Mouse (Mus musculus): ENCODE results near the gene Lmx1b. TPM values are rescaled to one million over a fixed set of nuclear protein-coding genes. Genes with fewer than 3 reads are reported as not detected.

The Lmx1b gene
- total RNA-seq, 2 experiments from 2014 or later, result 0.07 TPM; not detected in 1

DNA sequence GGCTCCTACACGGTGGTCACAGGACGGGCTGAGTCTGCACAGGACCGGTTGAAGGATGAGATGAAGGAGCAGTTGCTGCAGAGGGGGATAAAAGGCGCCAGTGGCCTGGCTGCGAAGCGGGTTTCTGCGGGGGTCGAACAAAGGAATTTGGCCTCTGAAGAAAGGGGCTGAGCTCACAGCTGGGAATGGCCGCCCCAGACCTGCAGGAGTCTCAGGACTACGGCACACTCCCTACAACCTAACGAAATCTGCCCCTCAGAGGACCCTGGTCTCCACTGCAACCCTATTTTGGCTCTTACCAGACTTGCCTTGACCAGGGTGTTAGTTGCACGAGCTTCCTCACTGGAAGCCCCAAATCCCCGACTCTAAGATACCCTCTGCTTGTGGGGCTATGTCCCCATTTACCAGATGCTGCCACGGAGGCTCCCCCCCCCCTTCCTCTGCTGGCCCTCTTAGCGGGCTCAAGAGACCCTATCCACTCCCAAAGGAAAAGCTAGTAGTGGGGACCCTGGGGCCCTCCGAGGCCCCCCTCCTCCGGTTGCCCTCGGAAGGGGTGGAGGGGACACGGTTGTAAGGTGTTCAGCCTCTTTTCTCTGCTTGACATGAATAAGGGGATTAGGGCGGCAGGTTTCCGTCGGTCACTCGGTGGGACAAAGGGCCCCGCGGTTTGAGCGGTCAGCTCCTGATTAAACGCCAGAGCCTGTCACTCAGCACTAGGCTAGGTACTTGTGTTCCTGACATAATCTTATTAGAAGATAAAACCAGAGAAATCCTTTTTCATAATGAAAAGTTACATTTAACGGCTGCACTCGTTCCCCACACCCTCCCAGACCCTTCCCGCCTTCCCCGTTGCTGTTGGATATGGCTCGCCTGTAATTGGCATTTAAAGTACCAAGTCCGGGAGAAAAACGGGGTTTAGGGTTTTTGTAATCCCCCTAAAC lies 10.0 kb downstream of the Lmx1b start:
- no peak for DNase-seq

DNA sequence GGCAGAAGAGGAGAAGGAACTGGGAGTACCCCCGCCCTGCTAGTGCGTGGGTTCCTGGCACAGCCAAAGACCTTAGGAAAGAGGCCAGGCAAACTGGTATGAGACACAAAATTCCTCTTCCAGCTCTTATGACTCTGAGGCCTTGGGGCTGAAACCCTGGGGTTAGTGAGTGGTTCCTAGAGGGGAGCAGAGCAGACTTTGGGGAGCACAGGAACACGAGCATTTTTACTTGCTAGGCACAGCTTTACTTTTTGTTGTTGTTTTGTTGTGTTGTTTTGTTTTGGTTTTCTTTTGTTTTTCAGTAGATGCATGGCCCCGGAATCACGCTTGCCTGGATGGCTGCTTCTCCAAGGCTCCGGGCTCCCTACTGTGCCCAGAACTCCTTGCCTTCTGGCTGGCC lies 10.7 kb downstream of the Lmx1b start:
- no peak for DNase-seq

DNA sequence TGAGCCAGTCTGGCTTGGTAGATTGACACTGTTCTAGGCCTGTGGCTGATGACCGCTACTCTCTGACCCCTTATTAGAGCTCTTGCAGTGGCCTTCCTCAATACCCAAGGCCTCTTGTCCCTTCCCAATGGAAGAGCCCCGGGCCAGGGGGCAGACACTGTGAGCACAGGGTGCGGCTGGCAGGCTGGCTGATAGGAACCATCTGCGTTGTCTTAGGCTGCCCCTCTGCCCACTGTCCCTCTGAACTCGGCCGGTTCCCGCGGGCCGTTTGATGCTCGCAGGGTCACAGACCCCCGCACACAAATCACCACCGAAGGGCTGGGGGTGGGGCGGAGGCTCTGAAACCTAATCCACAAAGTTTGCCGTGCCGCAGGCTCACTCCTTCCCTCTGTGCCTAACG lies 11.5 kb downstream of the Lmx1b start:
- no peak for DNase-seq

DNA sequence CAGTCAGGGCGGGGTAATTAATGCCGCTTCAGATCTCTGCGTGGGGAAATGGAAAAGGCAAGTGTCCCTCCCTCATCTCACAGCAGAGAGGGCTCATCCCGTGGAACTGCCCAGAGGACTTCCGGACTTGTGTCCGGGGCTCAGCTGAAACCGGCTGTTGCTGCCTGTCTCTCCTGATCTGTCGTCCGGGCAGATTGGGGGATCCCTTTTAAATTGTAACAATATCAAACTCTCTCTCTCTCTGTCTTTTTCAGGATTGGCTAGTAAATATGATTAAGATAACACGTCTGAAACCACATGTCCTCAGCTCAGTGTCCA lies 13.3 kb downstream of the Lmx1b start:
- no peak for DNase-seq

DNA sequence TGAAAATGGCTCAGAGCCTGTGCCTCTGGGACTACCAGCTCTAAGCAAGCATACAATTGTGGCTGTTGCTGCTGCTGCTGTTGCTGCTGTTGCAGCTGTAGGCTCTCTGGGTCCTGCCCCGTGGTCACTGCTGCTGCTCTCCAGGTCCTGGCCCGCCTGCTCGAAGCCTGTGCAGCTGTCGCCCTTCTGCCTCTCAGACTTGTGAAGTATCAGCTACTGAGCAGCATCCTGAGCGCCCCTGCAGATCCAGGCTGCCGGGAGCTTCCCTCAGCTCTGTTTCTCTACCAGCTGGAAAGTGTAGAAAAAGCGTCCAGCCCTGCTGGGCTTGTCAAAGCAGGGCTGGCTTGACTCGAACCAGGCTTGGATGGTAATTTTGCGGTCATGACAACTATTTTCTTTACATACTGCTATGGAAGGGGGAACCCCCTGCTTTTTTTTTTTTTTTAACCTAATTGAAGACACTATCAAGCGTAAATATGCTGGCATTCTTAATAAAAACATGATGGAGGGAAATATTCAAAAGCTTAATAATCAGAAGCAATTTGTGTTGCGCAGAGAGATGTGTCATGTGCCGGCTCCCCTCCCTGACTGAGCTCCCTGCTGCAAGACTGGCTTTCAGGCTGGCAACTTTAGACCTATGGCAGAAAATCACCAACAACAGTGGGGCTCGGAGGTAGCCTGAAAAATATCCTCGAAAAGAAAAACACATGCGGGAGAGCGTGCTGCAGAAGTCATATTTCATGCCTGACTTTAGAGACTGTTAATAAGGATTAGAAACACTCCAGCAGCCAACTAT lies 13.9 kb downstream of the Lmx1b start:
- no peak for DNase-seq

DNA sequence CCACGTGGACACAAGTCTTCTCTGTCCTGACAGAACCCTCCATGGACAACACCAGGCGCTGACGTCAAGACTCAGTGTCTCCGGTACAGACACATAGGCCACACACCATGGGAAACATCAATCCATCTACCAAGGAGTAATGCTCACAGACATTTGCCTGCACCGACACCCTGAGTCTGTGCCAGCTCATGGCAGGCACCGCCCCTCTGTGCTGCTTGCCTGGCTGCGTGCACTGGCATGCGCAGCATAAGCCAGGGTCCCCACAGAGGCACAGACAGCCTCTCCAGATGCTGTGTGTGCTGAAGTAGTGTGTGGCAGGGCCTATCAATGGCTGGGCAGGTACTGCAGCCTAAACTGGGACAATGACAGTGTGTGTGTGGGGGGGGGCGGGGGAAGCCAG lies 22.6 kb downstream of the Lmx1b start:
- no peak for DNase-seq

DNA sequence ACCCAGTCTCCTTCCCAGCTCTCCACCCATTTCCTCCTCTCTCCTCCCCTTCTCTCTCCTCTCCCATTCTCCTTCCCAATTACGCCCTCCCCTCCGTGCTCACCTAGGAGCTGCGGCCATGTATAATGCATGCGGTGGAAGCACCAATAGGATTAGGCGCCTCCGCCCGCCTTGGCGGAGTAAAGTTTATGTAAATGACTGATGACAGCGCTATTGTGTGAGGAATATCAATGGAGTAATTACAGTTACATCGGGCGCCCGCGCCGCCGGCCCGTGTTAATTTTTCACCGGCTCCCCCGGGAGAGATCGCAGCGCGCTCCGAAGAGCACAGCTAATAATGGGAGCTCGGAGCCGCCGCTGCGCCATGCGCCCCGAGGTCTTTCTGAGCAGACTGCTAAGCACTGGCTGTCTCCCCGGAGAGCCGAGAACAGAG lies 23.9 kb downstream of the Lmx1b start:
- peak; percentile 36 to 40 for DNase-seq

DNA sequence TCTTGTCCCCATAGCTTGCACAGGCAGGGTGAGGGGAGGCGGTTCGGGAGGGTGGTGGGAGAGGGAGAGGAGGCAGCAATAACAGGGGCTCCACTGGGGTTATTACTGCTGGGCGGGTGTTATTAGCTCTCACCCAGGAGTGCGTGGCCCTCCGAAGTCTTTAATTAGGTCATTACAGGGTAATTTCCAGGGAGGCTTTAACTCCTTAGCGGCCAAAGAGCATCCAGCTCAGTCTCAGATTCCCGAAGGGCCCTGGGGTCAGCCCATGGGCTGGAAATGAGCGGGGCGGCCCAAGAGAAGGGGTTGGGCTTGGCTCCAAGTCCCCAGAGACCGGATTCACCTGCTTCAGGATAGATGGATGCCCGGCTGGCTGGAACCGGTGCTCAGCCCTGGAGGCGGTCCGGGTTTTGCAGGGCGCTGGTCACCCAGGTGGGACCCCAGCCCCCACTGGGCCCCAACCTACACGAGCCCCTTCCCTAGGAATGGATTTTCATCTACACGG lies 24.4 kb downstream of the Lmx1b start:
- no peak for DNase-seq

DNA sequence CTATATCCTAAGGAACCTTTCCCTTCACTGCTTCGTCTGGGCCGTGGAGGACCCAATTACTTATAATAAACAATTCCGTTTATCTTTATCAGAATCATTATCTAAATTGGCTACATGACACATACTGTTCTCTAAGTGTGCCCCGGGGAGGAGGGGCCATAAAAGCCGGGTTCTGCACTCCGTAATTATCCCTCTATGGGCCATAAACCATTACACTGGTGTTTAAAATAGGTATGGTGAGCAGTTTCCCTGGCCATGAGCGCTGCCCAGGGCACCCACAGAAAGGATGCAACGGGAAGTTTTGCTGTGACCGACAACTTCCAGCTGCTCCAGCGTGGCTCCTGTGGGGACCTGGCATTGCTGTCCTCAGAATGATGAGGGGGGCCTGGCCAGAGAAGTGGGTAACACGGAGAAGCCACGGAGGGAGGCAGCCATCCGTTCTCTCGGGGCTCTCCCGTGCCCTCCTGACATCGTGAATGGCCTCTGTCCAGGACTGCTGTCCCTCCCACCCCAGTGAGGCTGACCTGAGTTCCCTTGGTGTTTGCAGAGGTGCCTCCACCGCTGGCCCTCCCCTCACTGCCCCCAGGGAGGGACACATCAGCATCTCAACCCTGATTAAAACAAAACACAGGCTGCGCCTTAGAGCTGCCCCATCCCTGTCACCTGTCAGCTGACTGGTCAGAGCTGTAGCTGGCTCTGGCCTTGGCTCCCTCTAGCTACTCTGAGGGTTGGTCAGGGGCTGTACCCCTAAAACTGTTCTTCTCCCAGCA lies 34.6 kb downstream of the Lmx1b start:
- DNase-seq, result no peak

DNA sequence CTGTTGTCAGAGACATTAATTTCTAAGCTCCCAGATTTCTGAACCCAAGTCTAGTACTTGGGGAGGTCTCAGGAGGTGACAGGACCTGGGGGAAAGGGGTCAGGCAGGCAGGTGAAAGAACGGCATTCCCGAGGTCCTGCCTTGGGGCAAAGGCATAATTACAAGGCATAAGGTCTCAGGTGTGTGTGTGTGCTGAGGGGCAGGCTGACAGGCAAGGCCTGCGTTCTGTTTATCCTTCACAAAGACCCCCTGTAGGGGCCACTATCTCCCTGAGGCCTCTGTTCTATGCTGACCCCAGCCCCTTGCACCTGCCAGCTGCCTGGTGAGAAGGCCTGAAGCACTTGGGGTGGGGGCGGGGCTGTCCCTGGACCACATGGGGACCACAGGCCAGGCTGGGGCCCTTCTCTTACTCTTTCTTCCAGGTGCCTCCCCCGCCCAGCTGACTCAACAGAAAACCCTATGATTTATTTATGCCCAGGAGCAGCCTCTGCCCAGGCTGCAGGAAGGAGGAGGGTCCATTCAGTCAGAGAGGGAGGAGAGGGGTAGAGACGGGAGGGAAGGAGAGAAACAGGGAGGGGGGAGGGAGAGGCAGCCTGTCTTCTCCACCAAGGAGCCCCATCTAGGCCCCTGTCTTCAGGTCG lies 35.3 kb downstream of the Lmx1b start:
- DNase-seq, result no peak

DNA sequence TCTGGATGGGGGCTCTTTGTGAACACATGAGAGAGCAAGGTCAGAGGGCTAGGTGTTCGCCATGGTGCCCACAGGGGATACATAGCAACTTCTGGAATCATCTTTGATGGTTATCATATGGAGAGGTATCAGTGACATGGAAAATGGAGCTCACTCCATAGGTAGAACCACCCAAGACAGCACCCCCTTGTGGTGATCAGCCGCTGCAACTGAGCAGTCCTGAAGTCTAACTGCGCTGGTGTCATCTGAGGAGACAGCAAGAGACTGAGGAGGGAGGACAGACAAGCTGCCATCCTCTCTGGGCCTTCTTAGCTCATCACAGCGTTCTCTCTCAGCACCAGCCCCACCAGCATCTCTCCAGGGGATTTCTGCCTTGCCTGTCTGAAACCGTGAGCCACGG lies 39.8 kb downstream of the Lmx1b start:
- DNase-seq, result peak in 1 of 2 experiments; percentile 19

DNA sequence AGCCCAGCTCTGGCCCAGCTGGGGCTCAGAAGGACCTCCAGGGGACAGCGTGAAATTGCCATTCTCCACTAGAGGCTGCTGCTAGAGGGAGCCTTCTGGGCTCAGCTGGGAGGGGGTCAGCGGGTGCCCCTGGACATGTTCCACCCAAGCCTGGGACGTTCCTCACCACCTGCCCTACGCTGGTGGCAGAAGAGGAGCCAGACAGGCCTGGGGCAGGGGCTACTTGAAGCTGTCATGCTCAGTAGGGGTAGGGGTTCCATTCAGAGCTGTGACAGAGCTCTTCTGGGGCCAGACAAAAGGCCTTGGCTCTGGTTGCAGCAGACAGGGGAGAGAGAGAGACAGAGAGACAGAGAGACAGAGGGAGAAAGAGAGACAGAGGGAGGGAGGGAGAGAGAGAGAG lies 42.9 kb downstream of the Lmx1b start:
- DNase-seq, result no peak

DNA sequence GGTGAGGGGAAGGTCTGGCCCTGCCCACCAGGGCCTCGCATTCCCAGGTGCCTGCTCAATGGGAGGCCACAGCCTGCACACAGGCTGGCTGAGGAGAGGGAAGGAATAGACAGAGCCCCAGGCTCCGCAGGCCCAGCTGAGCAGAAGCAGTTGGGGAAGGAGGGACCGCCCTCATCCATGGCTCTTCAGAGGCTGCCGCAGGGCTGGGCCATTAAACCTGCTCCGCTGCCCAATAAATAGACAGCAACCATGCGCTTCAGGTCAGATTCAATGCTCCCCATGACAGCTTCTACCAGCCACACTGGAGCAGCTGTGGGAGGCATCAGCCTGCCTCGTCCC lies 45.3 kb downstream of the Lmx1b start:
- no peak for DNase-seq

DNA sequence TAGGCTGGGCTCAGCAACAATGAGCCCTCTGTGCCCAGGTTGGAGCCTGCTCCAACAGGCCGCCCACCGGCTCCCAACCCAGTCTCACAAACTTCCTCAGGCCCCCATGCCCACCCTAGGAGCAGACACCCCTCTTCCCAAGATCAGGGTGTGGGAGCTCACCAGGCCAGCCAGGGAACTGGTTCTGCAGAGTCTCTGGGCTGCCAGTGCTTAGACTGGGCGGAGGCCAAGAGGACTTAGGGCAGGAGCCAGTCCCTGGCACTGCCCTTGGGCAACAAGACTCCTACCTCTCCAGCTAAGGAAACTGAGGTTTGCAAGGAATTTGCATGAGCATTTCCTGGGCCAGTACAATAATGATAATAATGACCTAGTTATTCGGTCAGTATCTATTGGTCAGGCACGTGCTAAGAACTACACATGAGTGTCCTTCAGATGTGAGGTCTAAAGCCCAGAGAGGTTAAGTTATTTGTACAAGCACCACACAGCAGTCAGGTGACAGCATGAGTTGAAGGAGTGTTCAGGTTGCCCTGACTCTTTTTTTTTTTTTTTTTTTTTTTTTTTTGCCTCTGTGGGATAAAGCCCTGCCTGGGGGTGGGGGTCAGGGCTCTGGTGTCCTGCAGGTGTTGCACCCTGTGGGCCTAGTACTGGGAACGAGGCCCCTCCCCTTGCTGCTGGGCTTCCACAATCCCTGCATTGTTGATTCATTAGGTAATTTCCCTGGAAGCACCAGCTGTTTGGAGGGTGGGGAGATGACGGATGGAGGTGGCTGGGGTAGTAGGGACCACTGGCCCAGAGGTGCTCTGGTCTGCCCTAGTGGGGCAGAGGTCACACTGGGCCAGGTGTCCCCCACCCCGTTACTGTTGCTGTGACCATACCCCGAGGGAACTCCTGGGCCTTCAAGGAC lies 45.9 kb downstream of the Lmx1b start:
- DNase-seq, result no peak

DNA sequence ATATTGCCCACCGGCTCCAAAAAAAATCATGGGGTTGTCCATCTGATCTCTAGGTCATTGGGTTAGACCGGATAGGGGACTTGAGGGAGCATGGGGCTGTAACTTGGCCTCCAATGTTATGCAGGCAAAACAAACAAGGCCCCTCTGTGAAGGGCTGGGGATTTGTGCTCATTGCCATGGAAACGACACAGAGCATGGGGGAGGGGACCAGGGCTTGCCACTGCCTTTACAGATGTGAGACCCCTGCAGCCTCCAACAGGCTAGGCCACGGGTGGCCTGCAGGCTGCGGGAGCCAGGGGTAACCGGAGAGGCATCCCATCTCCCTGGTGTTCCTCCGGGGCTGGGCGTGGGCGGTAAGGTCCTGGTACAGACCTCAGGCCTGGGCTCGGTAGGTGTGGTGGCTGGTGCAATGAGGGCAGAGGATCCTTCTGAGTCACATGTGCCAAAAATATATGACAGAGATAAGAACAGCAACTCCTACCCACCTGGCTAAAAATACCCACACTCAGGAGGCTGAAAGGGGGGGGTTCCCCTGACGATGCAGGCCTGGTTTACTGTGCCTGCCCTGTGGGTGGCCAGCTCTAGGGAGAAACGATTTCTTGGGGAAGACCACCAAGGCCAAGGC lies 47.3 kb downstream of the Lmx1b start:
- no peak for DNase-seq

DNA sequence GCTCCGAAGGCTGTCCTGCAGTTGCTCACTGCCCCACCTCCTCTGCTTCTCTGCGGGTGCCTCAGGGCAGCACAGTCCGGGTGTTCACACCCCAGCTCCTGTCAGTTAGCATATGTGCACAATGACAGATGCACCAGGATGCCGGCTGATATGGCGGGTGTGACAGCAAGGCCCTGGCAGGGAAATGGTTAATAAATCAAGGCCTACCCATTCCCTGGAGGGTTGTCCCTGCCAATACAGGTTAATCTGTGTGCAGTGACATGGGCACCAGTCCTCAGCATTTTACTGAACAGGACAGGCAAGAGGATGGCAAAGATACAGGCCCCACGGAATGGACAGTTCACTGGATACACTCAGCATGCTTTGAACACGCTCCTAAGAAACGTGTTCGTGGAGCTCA lies 51.0 kb downstream of the Lmx1b start:
- no peak for DNase-seq

DNA sequence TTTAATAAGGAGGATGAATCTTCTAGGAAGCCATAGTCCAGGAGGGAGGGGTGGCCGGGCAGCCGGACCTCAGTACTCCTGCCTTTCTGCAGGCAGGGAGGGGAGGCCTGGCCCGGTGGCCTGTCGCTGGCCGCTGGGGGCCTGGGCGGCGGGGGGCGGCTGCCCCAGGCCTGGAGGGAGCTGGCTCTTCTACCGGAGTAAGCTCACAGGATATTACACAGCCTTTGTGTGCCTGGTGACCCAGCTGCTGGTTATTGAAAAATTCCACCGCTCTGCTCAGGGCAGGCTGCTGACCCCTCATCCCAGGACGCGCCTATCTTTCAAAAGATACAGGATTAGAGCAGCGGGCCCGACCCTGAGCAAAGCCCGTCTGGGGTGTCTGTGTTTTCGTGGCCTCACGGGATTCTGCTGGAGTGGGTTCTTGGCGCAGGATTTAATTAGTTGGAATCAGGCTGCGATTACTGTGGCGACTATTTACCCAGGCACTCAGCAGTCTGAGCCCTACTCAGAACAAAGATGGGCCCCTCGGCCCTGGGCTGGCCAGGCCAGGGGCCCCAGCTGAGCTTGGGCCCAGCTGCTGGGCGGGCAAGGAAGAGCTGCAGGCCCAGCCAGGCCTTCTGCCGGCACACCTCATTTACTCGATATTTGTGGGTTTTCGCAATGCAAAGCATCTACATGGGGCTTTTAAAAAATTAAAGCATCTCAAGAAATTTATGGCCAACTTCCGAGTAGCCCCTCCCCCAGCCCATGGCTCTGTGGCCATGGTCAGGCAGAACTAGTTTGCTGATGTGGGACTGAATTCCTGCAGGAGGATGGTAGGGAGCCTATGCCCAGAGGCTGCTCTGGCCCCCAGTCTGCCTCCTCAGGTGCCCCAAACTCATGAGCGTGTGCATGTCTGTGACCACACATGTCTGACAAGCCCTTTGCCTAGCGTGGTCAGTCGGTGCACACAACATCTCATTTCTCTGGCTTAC lies 55.1 kb downstream of the Lmx1b start:
- no peak for DNase-seq

DNA sequence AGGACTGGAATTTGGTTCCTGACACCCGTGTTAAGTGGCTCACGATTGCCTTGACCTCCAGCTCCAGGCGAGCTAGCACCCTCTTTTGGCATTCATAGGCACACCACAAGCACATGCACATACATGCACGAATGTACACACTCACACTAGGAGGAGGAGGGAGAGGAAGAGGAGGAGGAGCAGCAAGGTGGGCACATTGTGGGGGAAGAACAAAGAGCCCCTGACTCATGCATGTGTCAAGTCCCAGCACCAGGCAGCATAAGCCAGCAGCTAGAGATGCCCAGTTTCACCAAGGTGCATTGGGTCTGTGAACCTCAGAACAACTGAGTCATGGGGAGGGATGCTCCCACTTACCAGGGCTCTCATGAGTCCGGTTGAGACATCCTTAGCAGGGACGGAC lies 56.5 kb downstream of the Lmx1b start:
- no peak for DNase-seq

DNA sequence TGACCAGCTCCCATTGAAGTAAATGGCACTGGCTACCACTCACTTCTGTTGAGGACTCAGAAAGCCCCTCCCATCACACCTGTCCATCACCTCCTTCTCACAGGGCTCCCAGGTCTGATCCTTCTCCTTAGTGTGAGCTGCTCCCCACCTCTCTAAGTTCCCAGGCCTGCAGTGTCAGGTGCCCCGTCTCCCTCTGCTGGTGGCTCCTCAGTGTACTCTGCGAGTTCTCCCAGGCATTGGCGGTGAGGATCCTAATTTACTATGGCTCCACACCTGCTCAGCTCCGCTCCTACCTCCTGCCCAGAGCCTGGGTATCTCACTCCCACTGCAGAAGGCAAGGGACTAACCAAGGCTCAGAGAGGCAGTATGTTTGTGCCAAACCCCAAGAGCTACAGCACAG lies 57.0 kb downstream of the Lmx1b start:
- no peak for DNase-seq
